Mouse (Mus musculus): ENCODE data around the gene Fam149a.

The Fam149a gene

DNA sequence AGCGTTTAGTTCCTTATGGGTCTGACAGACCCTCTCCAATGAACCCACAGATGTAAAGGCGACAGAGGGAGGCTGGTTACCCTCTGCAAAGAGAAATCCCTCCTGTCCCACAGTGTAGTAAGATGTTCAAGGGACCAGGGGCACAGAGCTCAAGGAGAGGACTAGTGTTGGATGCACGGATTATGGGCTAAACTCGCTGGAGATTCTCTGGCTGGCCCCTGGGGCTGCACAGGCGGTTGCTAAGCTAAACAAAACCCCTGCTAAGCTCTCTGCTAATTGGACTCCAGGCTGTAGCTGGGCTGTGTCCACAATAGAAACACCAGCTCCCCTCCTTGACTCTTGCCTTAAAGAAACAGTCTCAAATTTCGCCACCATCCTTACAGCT is at the start of gene Fam149a:
Fam149a (minus strand) TSS at position 329 of the 385 bp plus-strand sequence.
- no peak for DNase-seq (ENCODE audit: extremely low read depth, insufficient read length, low spot score)

DNA sequence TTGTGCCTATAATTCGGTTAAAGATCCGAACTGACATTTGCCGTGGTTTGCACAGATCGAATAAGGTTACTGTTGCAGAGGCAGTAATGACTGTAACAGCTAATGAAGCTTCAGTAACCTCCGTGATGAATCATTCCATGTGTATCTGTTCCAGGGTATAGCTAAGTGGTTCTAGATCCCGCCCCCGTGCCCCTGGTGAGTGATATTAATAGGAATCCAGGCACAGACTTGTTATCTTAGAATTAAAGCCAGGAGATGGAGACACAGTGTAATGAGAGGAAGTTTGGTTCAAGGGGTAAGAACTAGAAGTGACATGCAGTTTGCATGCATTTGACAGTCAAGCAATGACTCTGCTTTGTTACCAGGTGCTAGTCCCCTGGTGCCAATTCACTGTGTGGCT is 38.1 kb upstream of the Fam149a start:
- no peak for DNase-seq (ENCODE audit: extremely low read depth, insufficient read length, low spot score)

DNA sequence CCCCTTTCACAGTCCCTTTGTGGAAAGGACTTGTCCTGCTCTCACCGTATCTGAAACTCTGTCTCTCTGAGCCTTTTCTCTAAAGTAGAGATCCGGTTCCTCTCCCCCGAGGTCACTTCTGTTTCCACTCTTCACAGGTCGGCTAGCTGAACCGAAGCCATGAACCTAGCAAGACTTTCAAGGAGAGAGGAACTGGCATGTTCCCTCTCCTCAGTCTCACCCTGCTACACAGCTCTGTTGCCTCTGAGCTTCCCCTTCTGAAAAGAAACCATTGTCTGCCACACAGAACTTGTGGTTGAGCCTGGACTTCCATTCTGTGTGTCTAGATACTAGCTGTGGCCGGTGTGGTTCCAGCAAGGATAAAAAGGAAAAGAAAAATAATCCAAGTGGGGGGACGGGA is 32.9 kb upstream of the Fam149a start:
- no peak for DNase-seq (ENCODE audit: extremely low read depth, insufficient read length, low spot score)

DNA sequence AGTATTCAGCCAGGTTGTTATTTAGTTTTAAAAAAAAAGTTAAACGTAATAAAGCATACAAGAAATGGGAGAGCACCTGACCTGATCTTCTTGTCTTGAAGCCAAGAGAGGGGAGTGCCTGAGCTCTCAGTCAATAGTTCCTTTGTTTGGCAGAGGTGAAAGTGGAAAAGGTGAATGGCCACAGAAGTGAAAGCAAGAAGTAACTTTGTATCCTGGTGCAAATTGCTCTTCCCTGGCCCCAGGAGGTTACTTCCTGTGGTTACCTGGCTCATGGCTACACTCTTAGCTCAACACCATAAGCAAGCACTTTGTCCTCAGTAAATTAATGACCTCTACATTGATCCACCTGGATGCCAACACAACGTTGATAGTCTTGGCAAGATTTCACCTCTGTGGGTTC is 28.8 kb upstream of the Fam149a start, which contains the start of gene Tlr3:
Tlr3 (minus strand) TSS at position 199 of the 400 bp plus-strand sequence.
- DNase-seq (ENCODE audit: extremely low read depth, insufficient read length, low spot score), result peak; percentile 7

DNA sequence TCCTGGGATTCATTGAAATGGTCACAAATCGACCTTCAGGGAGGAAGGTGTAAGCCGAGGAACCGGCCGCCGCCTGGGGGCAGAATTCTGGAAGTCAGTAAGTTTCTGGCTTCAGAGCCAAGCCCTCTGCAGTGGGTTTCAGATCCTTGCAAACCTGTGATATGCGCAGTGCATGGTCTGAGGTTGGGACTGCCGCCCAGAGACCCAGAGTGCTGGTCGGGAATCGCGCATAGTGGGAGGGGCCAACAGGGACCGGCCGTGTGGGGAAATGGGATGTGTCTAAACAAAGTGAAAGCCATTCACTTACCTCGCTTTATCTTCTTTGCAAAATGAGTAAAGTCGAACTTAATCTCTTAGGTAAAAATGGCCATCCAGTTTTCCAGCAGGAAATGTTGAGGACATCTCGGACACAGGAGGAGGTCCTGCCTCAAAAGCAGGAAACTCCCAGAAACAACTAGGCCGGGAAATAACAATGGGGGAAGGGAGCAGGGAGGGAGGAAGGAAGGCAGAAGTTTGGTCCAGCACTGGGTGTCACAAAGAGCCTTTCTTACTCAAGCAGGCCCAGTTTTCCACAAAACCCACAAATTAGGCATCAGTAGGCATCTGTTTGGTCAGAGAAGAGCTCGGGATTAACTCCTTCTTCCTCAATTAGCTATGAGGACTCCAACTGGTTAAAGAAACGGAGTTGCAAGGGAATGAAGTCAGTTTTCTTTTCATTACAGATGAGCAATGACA is 28.2 kb upstream of the Fam149a start:
- DNase-seq (ENCODE audit: extremely low read depth, insufficient read length, low spot score), result peak; percentile 87

DNA sequence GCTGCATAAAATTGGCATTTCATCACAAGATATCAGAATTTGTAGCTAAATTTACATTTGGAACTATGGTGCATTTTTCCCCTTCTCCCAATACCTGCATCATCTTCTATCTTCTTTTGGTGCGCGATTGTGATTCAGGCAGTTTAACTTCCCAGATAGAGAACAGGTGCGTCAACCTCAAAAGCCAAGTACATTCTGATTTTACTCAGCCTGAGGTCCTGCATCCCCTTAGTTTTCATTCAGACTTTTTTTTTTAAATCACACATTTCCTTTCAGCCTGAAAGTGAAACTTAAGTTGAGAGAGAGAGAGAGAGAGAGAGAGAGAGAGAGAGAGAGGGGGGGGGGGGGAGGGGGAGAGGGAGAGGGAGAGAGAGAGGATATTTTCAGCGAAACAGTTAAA is 27.6 kb upstream of the Fam149a start:
- DNase-seq (ENCODE audit: extremely low read depth, insufficient read length, low spot score), result no peak

DNA sequence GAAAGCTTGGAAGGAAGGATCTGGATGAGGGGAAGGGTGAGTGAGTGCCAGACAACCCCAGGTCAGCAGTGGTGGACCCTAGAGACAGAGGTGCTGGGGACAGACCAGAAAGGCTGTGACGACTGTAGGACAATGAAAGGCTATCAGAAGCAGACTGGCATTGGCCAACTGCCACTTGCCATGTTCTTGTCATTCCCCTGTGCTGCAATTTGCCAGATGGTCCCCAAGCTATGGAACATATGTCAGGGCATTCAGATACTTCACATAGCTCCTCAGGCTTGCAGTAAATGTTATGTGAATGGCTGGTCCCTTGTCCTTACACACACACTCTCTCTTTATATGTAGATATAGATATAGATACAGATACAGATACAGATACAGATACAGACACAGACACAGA is 1.2 kb upstream of the Fam149a start:
- no peak for DNase-seq (ENCODE audit: extremely low read depth, insufficient read length, low spot score)

DNA sequence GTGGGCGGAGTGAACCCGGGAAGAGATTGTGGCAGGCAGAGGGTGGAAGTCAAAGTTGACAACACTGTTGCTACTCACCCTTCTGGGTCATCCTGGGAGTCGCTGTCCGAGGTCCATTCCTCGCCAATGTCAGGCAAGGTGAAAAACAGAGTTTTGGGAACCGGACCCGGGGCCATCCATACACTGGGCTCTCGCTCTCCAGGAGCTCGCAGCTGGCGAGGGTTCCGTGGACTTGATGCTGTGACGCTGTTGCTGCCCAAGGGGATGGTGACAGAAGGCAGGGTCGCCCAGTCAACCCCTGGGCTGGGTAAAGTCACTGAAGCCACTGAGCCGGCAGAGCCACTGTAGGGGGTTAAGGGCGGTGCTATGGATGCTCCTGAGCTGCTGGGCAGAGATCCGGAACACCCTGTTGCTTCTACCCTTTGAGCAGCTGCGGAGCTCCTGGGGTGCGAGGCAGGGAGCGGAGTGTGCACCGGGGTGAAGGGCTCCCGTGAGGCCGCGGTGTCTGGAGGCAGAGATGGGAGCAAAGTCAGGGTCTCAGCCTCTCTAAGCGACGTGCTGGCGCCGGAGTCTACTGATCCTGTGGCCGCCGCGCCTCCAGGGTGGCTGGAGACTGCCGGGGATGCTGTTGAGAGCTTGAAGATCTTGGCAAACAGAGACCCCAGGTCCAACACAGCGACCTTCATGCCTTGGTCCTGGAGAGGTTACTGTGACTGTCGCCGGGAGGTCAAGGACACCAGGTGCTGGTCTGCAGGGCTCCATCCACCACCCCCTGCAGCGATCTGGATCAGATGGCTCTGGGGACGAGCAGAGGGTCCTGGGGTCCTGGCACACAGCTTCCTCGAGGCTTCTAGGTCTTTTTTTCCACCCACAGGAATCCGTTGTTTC is 772 bp downstream of the Fam149a start:
- no peak for DNase-seq (ENCODE audit: extremely low read depth, insufficient read length, low spot score)

DNA sequence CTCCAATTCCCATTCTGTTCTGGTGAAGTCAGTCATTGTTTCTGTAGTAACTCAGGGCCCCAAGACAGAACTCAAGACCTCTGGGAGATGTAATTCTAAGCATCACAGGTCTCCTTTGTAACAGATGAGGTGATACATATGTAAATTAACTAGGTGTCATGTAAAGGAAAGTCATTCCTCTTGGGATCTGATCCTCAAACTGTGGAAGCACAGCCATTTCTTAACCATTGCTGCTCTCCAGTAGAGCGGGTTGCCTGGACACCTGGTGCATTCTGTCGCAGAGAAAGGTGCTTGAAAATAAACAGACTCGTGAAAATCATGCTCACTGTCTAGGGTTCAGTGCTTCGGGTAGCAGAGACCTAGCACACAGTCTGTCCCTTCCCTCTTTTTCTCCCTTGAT is 1.5 kb downstream of the Fam149a start:
- no peak for DNase-seq (ENCODE audit: extremely low read depth, insufficient read length, low spot score)

DNA sequence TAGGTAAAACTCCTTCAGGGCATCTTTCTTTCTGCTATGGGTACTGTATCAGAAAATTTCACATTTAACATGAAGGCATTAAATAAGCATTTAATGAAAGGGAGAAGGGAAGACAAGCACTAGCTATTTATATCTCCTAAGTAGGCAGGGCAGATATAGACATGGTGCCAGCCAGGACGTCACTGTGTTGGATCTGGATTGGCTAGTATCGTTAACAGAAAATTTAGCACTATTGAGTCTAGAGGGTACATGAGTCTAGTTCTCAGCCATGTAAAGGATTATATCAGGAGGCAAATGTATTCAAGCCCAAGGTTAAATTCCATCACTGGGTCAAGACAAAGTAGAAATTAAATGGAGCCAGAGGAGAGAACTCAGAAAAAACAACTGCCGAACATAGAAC is 8.0 kb downstream of the Fam149a start:
- DNase-seq (ENCODE audit: extremely low read depth, insufficient read length, low spot score), result no peak

DNA sequence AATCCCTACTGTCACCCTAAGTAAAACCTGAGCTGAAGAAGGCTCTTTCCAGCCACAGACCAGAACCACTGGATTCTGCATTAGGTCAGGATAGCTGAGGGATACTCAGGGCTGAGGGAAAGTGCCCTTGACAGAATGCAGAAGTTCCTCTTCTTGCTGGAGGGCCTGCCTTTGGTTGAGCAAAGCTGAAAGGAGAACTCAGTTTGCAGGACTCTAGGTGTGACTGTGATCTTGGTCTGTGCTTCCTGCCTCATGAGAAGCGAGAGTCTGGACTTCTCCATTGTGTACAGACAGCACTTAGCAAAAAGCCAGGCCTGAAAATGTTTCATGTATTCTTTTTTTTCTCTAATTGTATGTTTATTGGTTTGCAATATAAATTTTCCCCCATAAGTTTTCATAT is 14.9 kb downstream of the Fam149a start:
- DNase-seq (ENCODE audit: extremely low read depth, insufficient read length, low spot score), result no peak

DNA sequence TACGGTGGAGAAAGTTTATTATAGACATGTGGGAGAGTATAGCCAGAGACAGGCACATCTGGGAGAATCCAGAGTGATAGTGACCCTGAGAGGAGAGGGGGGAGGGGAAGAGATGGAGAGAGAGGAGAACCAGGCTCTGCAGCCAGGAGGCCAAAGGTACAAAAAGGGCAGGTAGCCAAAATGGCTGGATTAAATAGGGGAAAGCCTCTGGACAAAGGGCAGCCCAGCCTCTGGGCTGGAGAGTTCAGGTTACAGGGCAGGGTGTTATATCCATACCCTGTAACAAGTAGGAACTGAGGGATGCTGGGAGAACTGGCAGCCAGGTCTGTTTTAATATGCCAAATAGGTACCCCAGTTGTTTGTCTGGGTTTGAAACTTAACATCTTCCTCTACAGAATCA is 18.9 kb downstream of the Fam149a start:
- no peak for DNase-seq (ENCODE audit: extremely low read depth, insufficient read length, low spot score)

DNA sequence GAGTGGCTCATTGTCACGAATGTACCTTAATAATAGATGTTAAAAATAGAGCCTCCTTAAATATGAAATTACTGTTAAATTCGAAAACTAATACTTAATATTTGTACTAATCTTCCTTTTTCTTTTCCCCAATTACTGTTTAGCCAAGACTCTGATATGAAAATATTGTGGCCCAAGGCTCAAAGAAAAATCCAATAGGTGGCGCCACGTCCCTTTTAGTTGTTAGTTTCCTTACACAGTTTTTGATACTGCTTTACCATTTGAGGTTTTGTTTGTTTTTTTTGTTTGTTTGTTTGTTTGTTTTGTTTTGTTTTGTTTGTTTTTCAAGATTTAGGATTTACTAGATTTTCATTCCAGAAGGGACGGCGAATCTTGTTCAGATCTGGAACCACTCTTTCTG is 19.8 kb downstream of the Fam149a start:
- DNase-seq (ENCODE audit: extremely low read depth, insufficient read length, low spot score), result no peak

DNA sequence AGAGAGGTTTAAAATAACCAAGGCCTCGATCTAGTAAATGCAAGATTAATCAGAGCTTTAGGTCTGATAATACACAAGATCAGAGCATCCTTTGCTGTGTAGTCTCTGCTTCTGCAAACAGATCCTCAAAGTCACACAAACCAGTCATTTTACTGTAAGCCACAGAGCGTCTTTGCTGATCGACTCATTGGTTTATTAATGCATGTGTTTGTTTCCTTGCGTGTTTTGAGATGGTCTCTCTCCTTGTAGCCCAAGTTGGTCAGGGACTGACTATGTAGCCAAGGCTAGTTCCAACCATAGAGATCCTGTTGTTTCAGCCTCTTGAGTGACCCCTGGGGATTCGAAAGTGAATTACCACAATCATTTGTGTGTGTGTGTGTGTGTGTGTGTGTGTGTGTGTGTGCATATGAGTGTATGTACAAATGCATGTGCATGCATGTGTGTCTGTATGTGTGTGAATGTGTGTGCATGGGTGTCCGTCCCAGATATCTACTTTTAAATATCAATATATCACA is 22.9 kb downstream of the Fam149a start:
- peak; percentile 42 for DNase-seq (ENCODE audit: extremely low read depth, insufficient read length, low spot score)

DNA sequence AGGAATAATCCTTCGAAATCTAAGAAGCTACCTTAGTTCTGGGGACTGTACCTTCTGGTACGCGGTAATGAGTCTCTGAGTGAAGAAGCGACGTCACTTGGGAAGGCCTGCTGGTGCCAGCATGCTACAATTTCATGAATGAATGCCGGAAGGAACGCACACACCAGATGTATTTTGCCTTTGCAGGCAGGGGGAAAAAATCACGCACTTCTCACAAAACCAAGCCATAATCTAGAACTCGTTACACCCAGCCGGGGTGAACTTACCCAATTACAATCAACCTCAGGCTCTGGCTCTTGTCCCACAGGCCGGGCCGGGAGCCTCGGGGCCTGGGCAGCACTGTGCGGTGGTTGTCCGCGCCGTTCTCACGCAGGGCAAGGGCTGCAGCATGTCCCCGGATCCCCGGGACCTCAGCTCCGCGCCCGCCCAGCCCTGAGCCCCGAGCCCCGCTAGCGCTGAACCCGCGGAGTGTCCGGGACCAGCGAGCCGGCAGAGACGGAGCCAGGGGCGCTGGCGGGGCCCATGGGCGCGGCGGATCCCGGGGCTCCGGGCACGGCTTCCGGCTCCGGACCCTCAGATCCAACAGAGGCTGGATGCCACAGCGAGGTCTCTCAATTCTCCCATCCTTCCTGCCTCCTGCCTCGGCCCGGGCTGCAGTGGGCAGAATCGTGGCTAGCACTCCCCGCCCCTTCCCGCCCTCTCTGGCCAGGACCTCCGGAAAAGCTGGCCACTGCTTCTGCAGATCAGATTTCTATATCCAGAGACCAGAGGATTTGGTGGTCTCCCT is 23.8 kb downstream of the Fam149a start:
- peak; percentile 78 for DNase-seq (ENCODE audit: extremely low read depth, insufficient read length, low spot score)

DNA sequence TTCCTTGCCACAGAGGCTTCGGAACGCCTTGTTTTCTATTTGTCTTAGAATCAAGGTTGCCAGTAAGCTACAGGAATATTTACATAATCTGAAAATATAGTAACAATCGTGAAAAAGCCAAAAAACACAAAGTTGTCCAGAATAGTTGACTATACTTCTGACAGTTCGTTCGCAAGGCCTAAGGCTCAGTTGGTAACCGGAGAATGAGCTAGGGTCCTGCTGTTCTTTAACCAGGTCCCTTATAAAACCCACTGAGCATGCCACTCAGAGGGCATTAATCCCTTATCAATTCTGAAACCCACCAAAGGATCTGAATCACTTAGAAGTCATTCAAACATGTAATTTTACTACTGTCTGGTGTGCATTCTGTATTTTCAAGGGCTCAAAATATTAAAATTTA is 26.3 kb downstream of the Fam149a start:
- no peak for DNase-seq (ENCODE audit: extremely low read depth, insufficient read length, low spot score)

DNA sequence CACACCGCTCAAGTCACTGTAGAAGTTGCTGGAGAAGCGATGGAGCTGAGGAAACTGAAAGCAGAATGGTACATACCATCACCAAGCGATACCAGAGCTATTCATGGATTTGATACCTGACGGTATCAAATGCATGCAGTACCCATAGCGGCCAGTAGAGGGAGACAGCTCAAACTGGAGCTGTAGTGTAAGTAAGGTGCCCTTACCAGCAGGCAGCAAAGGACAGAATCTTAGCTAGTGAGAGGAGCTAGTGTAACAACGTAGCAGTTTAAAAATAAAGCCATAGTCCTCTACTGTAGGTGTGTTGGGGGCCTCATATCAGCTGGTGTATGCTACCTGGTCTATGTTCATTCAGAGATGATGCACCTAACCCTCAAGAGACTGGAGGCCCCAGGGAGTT is 37.1 kb downstream of the Fam149a start:
- no peak for DNase-seq (ENCODE audit: extremely low read depth, insufficient read length, low spot score)

DNA sequence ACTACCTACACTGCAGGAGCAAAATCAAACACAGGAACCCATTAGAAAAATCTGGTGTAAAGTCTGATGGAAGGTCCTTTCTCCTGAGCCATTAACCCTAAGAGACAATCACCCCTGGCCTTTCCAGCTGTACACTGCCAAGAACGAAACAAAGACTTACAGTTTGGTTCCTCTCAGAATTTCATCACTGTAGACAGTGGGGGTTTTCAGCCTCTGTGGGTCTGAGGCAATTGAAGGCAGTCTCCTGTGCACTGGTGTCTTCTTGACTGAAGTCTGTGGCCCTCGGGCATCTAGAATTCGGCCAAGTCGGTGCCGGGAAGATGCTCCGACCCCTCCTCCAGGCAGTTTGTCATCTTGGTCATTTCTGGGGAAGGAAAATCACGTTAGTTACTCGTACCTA is 37.8 kb downstream of the Fam149a start:
- DNase-seq (ENCODE audit: extremely low read depth, insufficient read length, low spot score), result no peak

DNA sequence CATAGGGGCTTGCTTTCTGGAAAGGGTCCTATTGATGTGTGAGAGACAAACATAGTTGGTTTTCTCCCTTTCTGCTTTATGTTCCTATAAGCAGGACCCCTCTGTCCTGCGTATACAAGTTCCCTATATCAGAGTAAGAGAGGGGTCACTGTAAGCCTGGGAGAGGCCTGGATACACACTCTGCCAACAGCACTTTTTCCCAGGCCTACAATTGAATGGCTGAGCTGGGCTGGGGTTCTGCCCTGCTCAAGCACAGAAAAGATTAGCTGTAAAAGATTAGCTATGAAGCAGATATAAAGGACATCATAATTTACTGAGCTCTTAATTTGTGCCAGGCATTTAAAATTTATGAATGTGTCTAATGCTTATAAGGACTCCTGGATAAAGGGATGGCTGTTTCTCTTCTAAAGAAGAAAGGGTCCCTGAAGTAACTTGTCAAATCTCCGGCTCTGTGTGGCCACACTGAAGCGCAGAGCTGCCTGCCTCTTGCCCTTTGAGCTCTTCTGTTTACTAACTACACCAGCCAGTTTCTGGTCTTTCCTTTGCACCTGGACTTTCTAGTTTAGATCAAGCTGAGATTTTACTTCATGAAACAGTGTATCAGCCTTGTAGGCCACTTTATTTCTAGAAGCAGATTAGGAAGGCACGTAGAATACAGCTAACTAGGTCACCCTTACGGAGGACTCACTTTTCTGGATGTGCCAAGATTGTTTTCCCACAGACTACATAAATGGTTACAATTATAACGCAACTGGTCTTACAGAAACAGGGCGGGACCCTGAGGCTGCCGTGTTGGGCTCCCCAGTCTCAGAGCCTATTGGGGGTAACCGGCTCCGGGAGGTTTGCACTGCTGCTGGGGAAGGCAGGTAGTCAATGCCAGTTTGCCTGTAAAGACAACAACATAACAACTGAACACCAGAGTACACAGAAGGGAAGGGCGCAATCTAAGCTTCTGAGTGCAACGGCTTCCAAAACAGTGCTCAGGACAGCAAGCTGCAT is 40.2 kb downstream of the Fam149a start:
- no peak for DNase-seq (ENCODE audit: extremely low read depth, insufficient read length, low spot score)

DNA sequence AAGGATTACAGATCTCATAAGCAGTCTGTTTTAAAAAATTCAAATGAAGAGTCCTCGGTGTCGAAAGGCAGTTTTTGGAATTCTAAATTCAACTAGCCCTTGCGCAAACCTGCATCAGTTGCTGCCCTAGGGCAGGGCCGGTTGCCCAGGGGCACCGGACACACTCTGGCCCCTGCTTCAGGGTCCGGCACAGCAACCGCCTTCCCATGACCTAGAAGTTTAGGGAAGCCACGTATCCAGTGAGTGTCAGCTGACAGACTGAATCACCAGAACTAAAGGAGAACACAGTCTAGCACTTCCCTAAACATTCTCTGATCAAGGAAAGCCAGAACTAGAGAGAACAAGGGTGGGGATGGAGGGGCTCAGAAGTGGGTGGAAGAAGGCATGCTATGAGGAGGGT is 48.6 kb downstream of the Fam149a start:
- peak; percentile 41 for DNase-seq (ENCODE audit: extremely low read depth, insufficient read length, low spot score)
